Mouse (Mus musculus) embryonic facial prominence, embryonic 14.5 days (tissue): ENCODE results near the gene Fam168b. TPM values are rescaled to one million over a fixed set of nuclear protein-coding genes. Genes with fewer than 3 reads are reported as not detected.

ENCODE experiments used
- ATAC-seq: fragments of 200-750 bp; cut with Nextera tagmentation; 2 replicates; pipeline ENCODE4 v1.8.0; 2017; ENCODE audit warnings: low read depth, moderate number of reproducible peaks, moderate TSS enrichment
- DNase-seq: peaks from one replicate; pipeline ENCODE4 v3.0.0-alpha.2; 2015; ENCODE audit warnings: low spot score
- H3K27ac ChIP-seq: fragments of 300-500 bp; sonication (generic); replicated peaks from 2 replicates; pipeline ENCODE4 v1.5.1; 2014; ENCODE audit warnings: low read depth, mild to moderate bottlenecking, low read length, moderate library complexity
- H3K27me3 ChIP-seq: fragments of 300-500 bp; sonication (generic); replicated peaks from 2 replicates; pipeline ENCODE4 v1.6.1; 2014; ENCODE audit warnings: low read length; ENCODE audit not compliant: control insufficient read depth, insufficient read depth
- H3K36me3 ChIP-seq: fragments of 300-500 bp; sonication (generic); 2 replicates; pipeline ENCODE4 v1.6.1; 2014; ENCODE audit warnings: low read length, mixed read lengths; ENCODE audit not compliant: control insufficient read depth, insufficient read depth
- H3K4me1 ChIP-seq: fragments of 300-500 bp; sonication (generic); 2 replicates; pipeline ENCODE4 v1.6.1; 2014; ENCODE audit warnings: antibody characterized with exemption, low read length; ENCODE audit not compliant: control insufficient read depth, insufficient read depth
- H3K4me2 ChIP-seq: fragments of 300-500 bp; sonication (generic); 2 replicates; pipeline ENCODE4 v1.6.1; 2014; ENCODE audit warnings: low read depth, mild to moderate bottlenecking, low read length, moderate library complexity, mixed read lengths
- H3K4me3 ChIP-seq: fragments of 300-500 bp; sonication (generic); 2 replicates; pipeline ENCODE4 v1.5.1; 2014; ENCODE audit warnings: low read depth, mild to moderate bottlenecking, low read length
- H3K9ac ChIP-seq: fragments of 300-500 bp; sonication (generic); 2 replicates; pipeline ENCODE4 v1.6.1; 2014; ENCODE audit warnings: low read depth, mild to moderate bottlenecking, low read length, moderate library complexity, mixed read lengths
- H3K9me3 ChIP-seq: fragments of 300-500 bp; sonication (generic); 2 replicates; pipeline ENCODE4 v1.6.1; 2016; ENCODE audit warnings: low read length; ENCODE audit not compliant: control insufficient read depth
- WGBS: fragments of 180-500 bp; shearing (Covaris S2); extraction: QIAGEN DNeasy Blood & Tissue Kit; methylation state at CpG from one replicate; pipeline ENCODE4 v1.1.7; 2014; 5-methylcytosine and 5-hydroxymethylcytosine counted together
- polyA plus RNA-seq: library from polyadenylated mRNA; unstranded; fragments of >200 nt; fragmentation: Nextera tagmentation; extraction: Ambion mirVana; gene quantifications from 2 replicates; pipeline ENCODE4 v1.2.1, GENCODE M21; 2014

Gene Fam168b
- polyA plus RNA-seq, 1 experiment from 2014 or later, result 68.1 TPM

- no peaks in the 10 kb centered on the region for H3K9me3 ChIP-seq
- no peaks in the 10 kb centered on the region for H3K36me3 ChIP-seq
- DNase-seq (no peak), ATAC-seq (no peak)
- 74% methylated on average over 5 of the region's 5 CpGs for WGBS
- H3K27ac ChIP-seq, result no peak overlapping the region
- H3K9ac ChIP-seq, result no peak overlapping the region
- H3K4me2 ChIP-seq, result no peak overlapping the region
- no peaks in the 10 kb centered on the region for H3K4me1 ChIP-seq
- no peaks in the 10 kb centered on the region for H3K27me3 ChIP-seq
- H3K4me3 ChIP-seq, result no peak overlapping the region
Observed at GRCm38 (mm10) chr1:34858671-34859070, 15.8 kb upstream of the Fam168b start.

- no peaks in the 10 kb centered on the region for H3K27me3 ChIP-seq
Observed at GRCm38 (mm10) chr1:34855056-34855739, 12.3 kb upstream of the Fam168b start.

GRCm38 (mm10) chr1:34853786-34854185 lies 10.9 kb upstream of the Fam168b start:
- H3K4me2 ChIP-seq, result no peak overlapping the region
- H3K9me3 ChIP-seq, result no peaks in the 10 kb centered on the region
- WGBS, result 85% methylated on average over 2 of the region's 2 CpGs
- H3K9ac ChIP-seq, result no peak overlapping the region
- H3K4me1 ChIP-seq, result no peaks in the 10 kb centered on the region
- H3K4me3 ChIP-seq, result no peak overlapping the region
- H3K27ac ChIP-seq, result no peak overlapping the region
- no peaks in the 10 kb centered on the region for H3K36me3 ChIP-seq
- ATAC-seq (no peak), DNase-seq (no peak)
- no peaks in the 10 kb centered on the region for H3K27me3 ChIP-seq

More at GRCm38 (mm10) chr1:34855056-34855739, 12.3 kb upstream of the Fam168b start:
- H3K4me2 ChIP-seq, result no peak overlapping the region
- DNase-seq (no peak), ATAC-seq (no peak)
- no peaks in the 10 kb centered on the region for H3K36me3 ChIP-seq
- no peak overlapping the region for H3K27ac ChIP-seq
- WGBS, result 65% methylated on average over 12 of the region's 12 CpGs
- H3K9me3 ChIP-seq, result no peaks in the 10 kb centered on the region
- no peak overlapping the region for H3K9ac ChIP-seq
- H3K4me1 ChIP-seq, result no peaks in the 10 kb centered on the region
- H3K4me3 ChIP-seq, result no peak overlapping the region

- H3K9ac ChIP-seq, result no peak overlapping the region
- ATAC-seq, result no peak
Observed at GRCm38 (mm10) chr1:34852116-34852878, 9.4 kb upstream of the Fam168b start.

GRCm38 (mm10) chr1:34851562-34851961 lies 8.7 kb upstream of the Fam168b start:
- H3K4me1 ChIP-seq, result no peaks in the 10 kb centered on the region
- no peak overlapping the region for H3K9ac ChIP-seq
- WGBS, result 64% methylated on average over 6 of the region's 6 CpGs
- no peaks in the 10 kb centered on the region for H3K9me3 ChIP-seq
- no peaks in the 10 kb centered on the region for H3K36me3 ChIP-seq
- ATAC-seq (no peak), DNase-seq (no peak)
- no peak overlapping the region for H3K4me2 ChIP-seq
- H3K27ac ChIP-seq, result no peak overlapping the region
- H3K27me3 ChIP-seq, result no peaks in the 10 kb centered on the region
- no peak overlapping the region for H3K4me3 ChIP-seq

More at GRCm38 (mm10) chr1:34852116-34852878, 9.4 kb upstream of the Fam168b start:
- H3K27me3 ChIP-seq, result no peaks in the 10 kb centered on the region
- H3K4me1 ChIP-seq, result no peaks in the 10 kb centered on the region
- no peaks in the 10 kb centered on the region for H3K36me3 ChIP-seq
- no peak for DNase-seq
- 75% methylated on average over 11 of the region's 11 CpGs for WGBS
- H3K4me3 ChIP-seq, result no peak overlapping the region
- no peak overlapping the region for H3K27ac ChIP-seq
- no peak overlapping the region for H3K4me2 ChIP-seq
- no peaks in the 10 kb centered on the region for H3K9me3 ChIP-seq

GRCm38 (mm10) chr1:34850343-34851136 lies 7.7 kb upstream of the Fam168b start:
- Histone ChIP-seq H3K4me3 (peak overlapping the region; percentile 68), H3K9ac (peak overlapping the region; percentile 81), H3K27me3 (no peaks in the 10 kb centered on the region), H3K9me3 (no peaks in the 10 kb centered on the region), H3K27ac (no peak overlapping the region), H3K4me2 (peak overlapping the region; percentile 84), H3K36me3 (no peaks in the 10 kb centered on the region), H3K4me1 (no peaks in the 10 kb centered on the region)
- no peak for DNase-seq
- 34% methylated on average over 10 of the region's 11 CpGs for WGBS
- peak; percentile 63; the same call in 1 of the 2 replicates for ATAC-seq

- H3K4me3 ChIP-seq, result peak within 1 kb of the TSS; percentile 68
- ATAC-seq (peak; percentile 86), DNase-seq (peak; percentile 79)
- no peaks in the 10 kb centered on the region for H3K4me1 ChIP-seq
- H3K27ac ChIP-seq, result no peak within 1 kb of the TSS
- peak within 1 kb of the TSS; percentile 81 for H3K9ac ChIP-seq
- WGBS, result 1% methylated on average over 23 of the region's 40 CpGs
- peak within 1 kb of the TSS; percentile 84 for H3K4me2 ChIP-seq
- H3K9me3 ChIP-seq, result no peaks in the 10 kb centered on the region
- no peaks in the 10 kb centered on the region for H3K27me3 ChIP-seq
- H3K36me3 ChIP-seq, result no peaks in the 10 kb centered on the region
Observed at GRCm38 (mm10) chr1:34849745-34850342, 7.0 kb upstream of the Fam168b start, which contains the start of gene Plekhb2. Gene Plekhb2, plus strand, starts transcription at chr1:34849976.

- Histone ChIP-seq H3K9ac (no peak overlapping the region), H3K9me3 (no peaks in the 10 kb centered on the region), H3K4me3 (no peak overlapping the region), H3K36me3 (no peaks in the 10 kb centered on the region), H3K4me1 (no peaks in the 10 kb centered on the region), H3K4me2 (no peak overlapping the region), H3K27ac (no peak overlapping the region), H3K27me3 (no peaks in the 10 kb centered on the region)
- 81% methylated on average over 3 of the region's 3 CpGs for WGBS
- DNase-seq (no peak), ATAC-seq (no peak)
Observed at GRCm38 (mm10) chr1:34847070-34847469, 4.2 kb upstream of the Fam168b start.
